Mouse (Mus musculus) midbrain, postnatal 0 days (tissue): ENCODE measurements at regions not wholly inside any gene's neighbourhood (a gene's known extent, or its start where the extent isn't known, plus 50 kb on each side); places are given as distances from the start of the nearest gene placed in this dataset.

Experiments
- ATAC-seq: fragments of 200-750 bp; cut with Nextera tagmentation; 2 replicates; pipeline ENCODE4 v1.8.0; 2017; ENCODE audit warnings: moderate number of reproducible peaks, mild to moderate bottlenecking, moderate TSS enrichment, moderate library complexity; ENCODE audit not compliant: low FRiP score
- DNase-seq: peaks from one replicate; pipeline ENCODE4 v3.0.0-alpha.2; 2015; ENCODE audit warnings: low spot score
- H3K27ac ChIP-seq: fragments of 300-500 bp; sonication (generic); 2 replicates; pipeline ENCODE4 v1.5.1; 2014; ENCODE audit warnings: low read depth, mild to moderate bottlenecking, low read length, mixed read lengths
- H3K27me3 ChIP-seq: fragments of 300-500 bp; sonication (generic); 2 replicates; pipeline ENCODE4 v1.6.1; 2014; ENCODE audit warnings: low read length, control low read depth, mixed read lengths; ENCODE audit not compliant: insufficient read depth
- H3K36me3 ChIP-seq: fragments of 300-500 bp; sonication (generic); 2 replicates; pipeline ENCODE4 v1.6.1; 2014; ENCODE audit warnings: low read length, control low read depth, mixed read lengths; ENCODE audit not compliant: insufficient read depth
- H3K4me1 ChIP-seq: fragments of 300-500 bp; sonication (generic); 2 replicates; pipeline ENCODE4 v1.6.1; 2014; ENCODE audit warnings: mild to moderate bottlenecking, control low read depth, antibody characterized with exemption, low read length, mixed read lengths; ENCODE audit not compliant: insufficient read depth
- H3K4me2 ChIP-seq: fragments of 300-500 bp; sonication (generic); 2 replicates; pipeline ENCODE4 v1.6.1; 2014; ENCODE audit warnings: low read depth, mild to moderate bottlenecking, low read length, mixed read lengths; ENCODE audit not compliant: poor library complexity, severe bottlenecking
- H3K4me3 ChIP-seq: fragments of 300-500 bp; sonication (generic); 2 replicates; pipeline ENCODE4 v1.5.1; 2014; ENCODE audit warnings: low read depth, mild to moderate bottlenecking, low read length, moderate library complexity
- H3K9ac ChIP-seq: fragments of 300-500 bp; sonication (generic); replicated peaks from 2 replicates; pipeline ENCODE4 v1.6.1; 2014; ENCODE audit warnings: mild to moderate bottlenecking, low read length, moderate library complexity, mixed read lengths; ENCODE audit not compliant: poor library complexity, severe bottlenecking
- H3K9me3 ChIP-seq: fragments of 300-500 bp; sonication (generic); 2 replicates; pipeline ENCODE4 v1.6.1; 2016; ENCODE audit warnings: low read length, control low read depth
- CTCF ChIP-seq: IDR thresholded peaks from 2 replicates; pipeline ENCODE4 v1.5.1; 2016; ENCODE audit warnings: antibody characterized with exemption, mild to moderate bottlenecking
- WGBS: fragments of 180-500 bp; shearing (Covaris S2); extraction: QIAGEN DNeasy Blood & Tissue Kit; methylation state at CpG from one replicate; pipeline ENCODE4 v1.1.7; 2014; 5-methylcytosine and 5-hydroxymethylcytosine counted together

DNA sequence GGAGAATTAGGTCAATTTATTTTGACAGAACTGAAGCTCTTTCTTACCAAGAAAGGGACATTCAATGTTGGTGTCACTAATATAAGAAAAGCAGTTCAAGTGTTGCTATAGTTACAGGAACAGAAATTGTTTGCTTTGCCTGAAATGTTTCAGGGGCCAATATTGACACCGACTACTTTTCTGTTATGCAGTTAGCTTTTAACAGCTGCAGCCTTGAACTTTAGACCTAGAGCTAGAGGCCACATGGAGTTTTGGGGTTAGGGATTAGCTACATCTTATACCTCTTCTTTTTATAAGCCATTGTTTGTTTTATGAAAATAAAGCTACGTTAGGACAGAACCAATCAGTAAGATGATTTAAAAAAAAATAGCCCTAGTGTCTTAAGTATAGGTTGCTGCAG, 1454.6 kb downstream of the Rapgef2 start:
- Histone ChIP-seq H3K4me2 (no peak overlapping the region), H3K4me3 (no peak overlapping the region), H3K27ac (no peak overlapping the region), H3K4me1 (no peaks in the 10 kb centered on the region), H3K36me3 (no peaks in the 10 kb centered on the region), H3K9ac (no peak overlapping the region), H3K9me3 (no peaks in the 10 kb centered on the region), H3K27me3 (no peaks in the 10 kb centered on the region)
- 66% methylated on average over 2 of the region's 2 CpGs for WGBS
- no peak for DNase-seq
- no peak for ATAC-seq
- TF ChIP-seq CTCF = no peak

DNA sequence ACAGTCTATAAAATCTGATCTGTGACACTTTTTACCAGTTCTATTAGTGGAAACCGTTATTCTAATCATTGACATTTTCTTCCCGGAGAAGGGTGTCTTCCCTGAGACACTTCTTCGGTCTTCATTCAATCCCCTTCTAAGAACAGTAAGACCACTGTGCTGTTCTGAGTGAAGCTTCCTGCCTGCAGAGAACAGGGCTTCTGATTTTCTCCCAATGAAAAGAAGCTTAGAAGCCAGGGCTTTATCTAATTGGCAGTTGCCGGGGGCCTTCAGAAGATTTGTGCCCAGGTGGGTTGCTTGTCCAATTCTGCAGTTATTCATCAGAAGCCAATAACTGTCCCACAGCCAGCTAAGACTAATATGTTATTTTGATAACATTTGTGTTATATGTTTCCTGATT, 1455.1 kb downstream of the Rapgef2 start:
- Histone ChIP-seq H3K4me3 (no peak overlapping the region), H3K27ac (no peak overlapping the region), H3K4me2 (no peak overlapping the region), H3K27me3 (no peaks in the 10 kb centered on the region), H3K36me3 (no peaks in the 10 kb centered on the region), H3K4me1 (no peaks in the 10 kb centered on the region), H3K9me3 (no peaks in the 10 kb centered on the region), H3K9ac (no peak overlapping the region)
- WGBS = 66% methylated on average over 4 of the region's 4 CpGs
- DNase-seq (peak; percentile 2), ATAC-seq (no peak)
- no peak for TF ChIP-seq CTCF

DNA sequence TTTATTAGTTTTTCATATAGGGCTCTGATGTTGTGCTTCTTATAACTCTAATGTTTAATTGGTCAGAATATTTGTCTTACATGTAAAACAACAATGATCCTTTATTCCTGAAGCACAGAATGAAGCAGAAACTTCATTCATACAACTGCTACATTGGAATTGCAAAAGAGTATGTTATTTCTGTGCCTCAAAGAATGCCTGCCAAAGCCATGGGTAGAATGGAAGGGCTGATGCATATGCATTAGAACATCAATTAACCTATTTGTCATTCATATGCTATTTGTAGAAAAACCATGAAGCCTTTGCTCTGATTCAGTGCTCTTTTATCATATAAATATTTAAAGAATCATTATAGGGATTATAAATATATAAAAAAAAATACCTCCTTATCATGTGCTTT, 1456.1 kb downstream of the Rapgef2 start:
- H3K27me3 ChIP-seq = no peaks in the 10 kb centered on the region
- no peak overlapping the region for H3K27ac ChIP-seq
- no peak overlapping the region for H3K9ac ChIP-seq
- DNase-seq = no peak
- no peak overlapping the region for H3K4me2 ChIP-seq
- no peaks in the 10 kb centered on the region for H3K4me1 ChIP-seq
- no peak for TF ChIP-seq CTCF
- no peak for ATAC-seq
- no peaks in the 10 kb centered on the region for H3K9me3 ChIP-seq
- no peaks in the 10 kb centered on the region for H3K36me3 ChIP-seq
- H3K4me3 ChIP-seq = no peak overlapping the region

- 80% methylated on average over 2 of the region's 2 CpGs for WGBS
- no peak for ATAC-seq
- no peak overlapping the region for H3K4me3 ChIP-seq
- H3K4me2 ChIP-seq = no peak overlapping the region
- H3K36me3 ChIP-seq = no peaks in the 10 kb centered on the region
- no peak overlapping the region for H3K27ac ChIP-seq
- H3K4me1 ChIP-seq = no peaks in the 10 kb centered on the region
- H3K9me3 ChIP-seq = no peaks in the 10 kb centered on the region
- DNase-seq = no peak
- H3K9ac ChIP-seq = no peak overlapping the region
- H3K27me3 ChIP-seq = no peaks in the 10 kb centered on the region
- no peak for TF ChIP-seq CTCF
Observed at GRCm38 (mm10) chr3:77800776-77801175, 1485.5 kb downstream of the Rapgef2 start.

DNA sequence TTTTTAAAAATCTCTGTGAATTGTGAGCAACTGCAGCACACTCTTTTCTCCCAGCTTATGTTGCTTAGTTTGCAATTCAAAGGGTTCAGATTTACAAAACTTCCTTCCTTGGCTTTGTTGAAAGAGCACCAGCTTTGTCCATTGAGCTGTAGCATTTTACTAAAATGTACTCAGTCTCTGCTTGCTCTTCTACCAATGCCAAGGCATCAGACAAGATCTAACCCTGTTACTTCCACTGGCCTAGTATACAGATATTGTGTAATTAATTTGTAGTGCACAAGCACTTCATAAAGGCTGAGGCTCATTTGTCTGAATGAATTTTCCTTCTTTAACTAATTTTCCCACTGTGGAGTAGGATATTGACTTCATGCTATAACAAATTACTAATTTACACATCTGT, 1504.5 kb downstream of the Rapgef2 start:
- no peak for TF ChIP-seq CTCF
- no peak for ATAC-seq
- DNase-seq = no peak
- no peaks in the 10 kb centered on the region for H3K4me1 ChIP-seq
- no peak overlapping the region for H3K9ac ChIP-seq
- H3K27ac ChIP-seq = no peak overlapping the region
- no peak overlapping the region for H3K4me2 ChIP-seq
- H3K27me3 ChIP-seq = no peaks in the 10 kb centered on the region
- H3K36me3 ChIP-seq = no peaks in the 10 kb centered on the region
- no peak overlapping the region for H3K4me3 ChIP-seq
- H3K9me3 ChIP-seq = no peaks in the 10 kb centered on the region

- ATAC-seq (no peak), DNase-seq (peak; percentile 18)
- no peak overlapping the region for H3K4me2 ChIP-seq
- H3K27me3 ChIP-seq = no peaks in the 10 kb centered on the region
- no peak overlapping the region for H3K4me3 ChIP-seq
- no peaks in the 10 kb centered on the region for H3K4me1 ChIP-seq
- no peaks in the 10 kb centered on the region for H3K9me3 ChIP-seq
- no peaks in the 10 kb centered on the region for H3K36me3 ChIP-seq
- H3K27ac ChIP-seq = no peak overlapping the region
- no peak for TF ChIP-seq CTCF
- no peak overlapping the region for H3K9ac ChIP-seq
Observed at GRCm38 (mm10) chr3:77781332-77781731, 1505.0 kb downstream of the Rapgef2 start.
